Mouse (Mus musculus) cerebellum, adult 9-11 months (tissue): Measurements from ENCODE around the gene Daam2.

ENCODE experiments used
- DNase-seq: peaks from one replicate; pipeline ENCODE4 v3.0.0; 2022

Gene Daam2

GRCm38 (mm10) chr17:49429471-49430129, 134.5 kb downstream of the Daam2 start:
- DNase-seq = peak; percentile 26

- DNase-seq = peak; percentile 71
Measured at GRCm38 (mm10) chr17:49428751-49429415, 135.3 kb downstream of the Daam2 start.

GRCm38 (mm10) chr17:49428239-49428688, 135.9 kb downstream of the Daam2 start, which contains the start of gene Mocs1:
TSS of gene Mocs1 (plus strand) at chr17:49428362.
- peak; percentile 94 for DNase-seq

- DNase-seq = peak; percentile 59
Measured at GRCm38 (mm10) chr17:49427631-49428238, 136.4 kb downstream of the Daam2 start.

GRCm38 (mm10) chr17:49423872-49424271, 140.3 kb downstream of the Daam2 start:
- no peak for DNase-seq

- no peak for DNase-seq
Measured at GRCm38 (mm10) chr17:49423067-49423325, 141.1 kb downstream of the Daam2 start.

GRCm38 (mm10) chr17:49422286-49423066, 141.7 kb downstream of the Daam2 start:
- no peak for DNase-seq

GRCm38 (mm10) chr17:49419813-49420212, 144.3 kb downstream of the Daam2 start:
- no peak for DNase-seq

- DNase-seq = no peak
Measured at GRCm38 (mm10) chr17:49416228-49416627, 147.9 kb downstream of the Daam2 start.

- DNase-seq = no peak
Measured at GRCm38 (mm10) chr17:49413554-49413953, 150.6 kb downstream of the Daam2 start.

GRCm38 (mm10) chr17:49412974-49413373, 151.2 kb downstream of the Daam2 start:
- no peak for DNase-seq
